Mouse (Mus musculus) v-Abl transformed pro-B cells (cell line): ENCODE results near the gene Sox9.

Experiments
- in situ Hi-C, 2 experiments: fragments of 400-800 bp; cut with MboI; formaldehyde crosslinking; loops; one replicate each; pipeline ENCODE4 v1.15.1; 2025; ENCODE audit not compliant: unreplicated experiment in 2 of 2

Gene Sox9

GRCm38 (mm10) chr11:112781994-112782356, at the start of gene Sox9:
TSS of gene Sox9 (plus strand) at chr11:112782224.
- in situ Hi-C loops, result no loop called here

- in situ Hi-C loops, result no loop called here
These were observed 49.6 kb upstream of the Sox9 start for GRCm38 (mm10) chr11:112732401-112732800.

GRCm38 (mm10) chr11:112737071-112737470, 45.0 kb upstream of the Sox9 start:
- in situ Hi-C loops, result no loop called here

GRCm38 (mm10) chr11:112739681-112740080, 42.3 kb upstream of the Sox9 start:
- in situ Hi-C loops, result no loop called here

GRCm38 (mm10) chr11:112756516-112756915, 25.5 kb upstream of the Sox9 start:
- in situ Hi-C loops, result no loop called here

- in situ Hi-C loops, result no loop called here
These were observed 24.0 kb upstream of the Sox9 start for GRCm38 (mm10) chr11:112758056-112758455.

GRCm38 (mm10) chr11:112766956-112767355, 15.1 kb upstream of the Sox9 start:
- in situ Hi-C loops, result no loop called here

- in situ Hi-C loops, result no loop called here
These were observed 14.4 kb upstream of the Sox9 start for GRCm38 (mm10) chr11:112767531-112768041.

GRCm38 (mm10) chr11:112772791-112773355, 9.2 kb upstream of the Sox9 start:
- in situ Hi-C loops, result no loop called here

GRCm38 (mm10) chr11:112779762-112780161, 2.3 kb upstream of the Sox9 start:
- in situ Hi-C loops, result no loop called here

- in situ Hi-C loops, result no loop called here
These were observed 1.6 kb upstream of the Sox9 start for GRCm38 (mm10) chr11:112780394-112780920.

GRCm38 (mm10) chr11:112781035-112781911, 751 bp upstream of the Sox9 start:
- in situ Hi-C loops, result no loop called here

- in situ Hi-C loops, result no loop called here
These were observed 515 bp downstream of the Sox9 start for GRCm38 (mm10) chr11:112782357-112783121.

- in situ Hi-C loops, result no loop called here
These were observed 1.6 kb downstream of the Sox9 start for GRCm38 (mm10) chr11:112783401-112784346.

- in situ Hi-C loops, result no loop called here
These were observed 2.4 kb downstream of the Sox9 start for GRCm38 (mm10) chr11:112784347-112784902.

- in situ Hi-C loops, result no loop called here
These were observed 2.9 kb downstream of the Sox9 start for GRCm38 (mm10) chr11:112784903-112785381.

GRCm38 (mm10) chr11:112785581-112785980, 3.6 kb downstream of the Sox9 start:
- in situ Hi-C loops, result no loop called here

- in situ Hi-C loops, result no loop called here
These were observed 4.4 kb downstream of the Sox9 start for GRCm38 (mm10) chr11:112786427-112786826.

- in situ Hi-C loops, result no loop called here
These were observed 6.3 kb downstream of the Sox9 start for GRCm38 (mm10) chr11:112788296-112788695.
